Mouse (Mus musculus) sigmoid colon, adult 10 weeks (tissue): ENCODE results near the gene Fancg. TPM values are rescaled to one million over a fixed set of nuclear protein-coding genes. Genes with fewer than 3 reads are reported as not detected.

Experiments used
- polyA plus RNA-seq: library from polyadenylated mRNA; stranded (reverse); fragments of 350-450 nt; fragmentation: Illumina TruSeq; extraction: RNeasy Lipid Tissue Mini Kit (QIAGEN cat#74804); gene quantifications from one replicate; pipeline ENCODE4 v1.2.3, GENCODE M21; 2014; ENCODE audit warnings: low read depth, low replicate concordance

Gene Fancg
- polyA plus RNA-seq, result 6.6 TPM

GRCm38 (mm10) chr4:43010161-43011038, at the start of gene Fancg:
Fancg (minus strand) TSS chr4:43010506.

GRCm38 (mm10) chr4:43058753-43059654, 48.7 kb upstream of the Fancg start, which contains the start of gene Unc13b:
Unc13b (plus strand) TSS chr4:43058953.

GRCm38 (mm10) chr4:43045659-43046302, 35.5 kb upstream of the Fancg start, which contains the start of gene Fam214b:
Fam214b (minus strand) TSS chr4:43046220.

GRCm38 (mm10) chr4:43031237-43031995, 21.1 kb upstream of the Fancg start, which contains the start of gene Stoml2:
Stoml2 (minus strand) TSS chr4:43031710.

GRCm38 (mm10) chr4:43025084-43025960, 15.0 kb upstream of the Fancg start, which contains the start of gene Pigo:
Pigo (minus strand) TSS chr4:43025819.

GRCm38 (mm10) chr4:43000141-43000986, 9.9 kb downstream of the Fancg start, which contains the start of gene Vcp:
Vcp (minus strand) TSS chr4:43000507.

GRCm38 (mm10) chr4:42969304-42969703, 41.0 kb downstream of the Fancg start, which contains the start of gene 1700022I11Rik:
1700022I11Rik (plus strand) TSS chr4:42969604.

Other genes starting within 250 kb of the Fancg start
- not detected for gene Ccl21a, start 236.5 kb downstream of the Fancg start, polyA plus RNA-seq
- gene Fam205a1, start 156.6 kb downstream of the Fancg start, polyA plus RNA-seq, result 0.16 TPM
- gene Gm12394, start 153.7 kb downstream of the Fancg start, polyA plus RNA-seq, result not detected
- gene Fam205c, start 136.3 kb downstream of the Fancg start, polyA plus RNA-seq, result not detected
- 1.1 TPM for gene Phf24, start 93.8 kb downstream of the Fancg start, polyA plus RNA-seq
- gene Dnajb5, start 60.7 kb downstream of the Fancg start, polyA plus RNA-seq, result 1.2 TPM
- gene 1700022I11Rik, start 40.9 kb downstream of the Fancg start, polyA plus RNA-seq, result not detected
- gene Vcp, start 10.0 kb downstream of the Fancg start, polyA plus RNA-seq, result 128 TPM
- 3.0 TPM for gene Pigo, start 15.3 kb upstream of the Fancg start, polyA plus RNA-seq
- gene Stoml2, start 21.2 kb upstream of the Fancg start, polyA plus RNA-seq, result 14.3 TPM
- gene Fam214b, start 35.7 kb upstream of the Fancg start, polyA plus RNA-seq, result 6.4 TPM
- 17.3 TPM for gene Unc13b, start 48.4 kb upstream of the Fancg start, polyA plus RNA-seq